Mouse (Mus musculus) olfactory bulb, adult 2 months (tissue): ENCODE measurements around the gene Tef. TPM values are rescaled to one million over a fixed set of nuclear protein-coding genes. Genes with fewer than 3 reads are reported as not detected.

Experiments used
- H3K27ac ChIP-seq: fragments of 200-500 bp; 2 replicates; pipeline ENCODE4 v1.5.1; 2012; ENCODE audit warnings: low read depth, low read length; ENCODE audit not compliant: insufficient read depth
- H3K4me1 ChIP-seq: fragments of 200-500 bp; 2 replicates; pipeline ENCODE4 v1.6.1; 2012; ENCODE audit warnings: low read length; ENCODE audit not compliant: control insufficient read depth, insufficient read depth
- H3K4me3 ChIP-seq: fragments of 200-500 bp; 2 replicates; pipeline ENCODE4 v1.5.1; 2012; ENCODE audit warnings: mild to moderate bottlenecking, low read depth, low read length, moderate library complexity; ENCODE audit not compliant: insufficient read depth
- CTCF ChIP-seq: fragments of 200-500 bp; IDR thresholded peaks from 2 replicates; pipeline ENCODE4 v1.5.1; 2012; ENCODE audit warnings: low read depth, mild to moderate bottlenecking, low read length, moderate library complexity; ENCODE audit not compliant: insufficient read depth
- POLR2A ChIP-seq: fragments of 200-500 bp; IDR thresholded peaks from 2 replicates; pipeline ENCODE4 v1.6.1; 2012; ENCODE audit warnings: mild to moderate bottlenecking, low read depth, low read length, moderate library complexity; ENCODE audit not compliant: insufficient read depth
- WGBS: fragments of 180-500 bp; shearing (Covaris S2); methylation state at CpG from one replicate; pipeline ENCODE4 v1.1.7; 2018; 5-methylcytosine and 5-hydroxymethylcytosine counted together
- polyA plus RNA-seq: library from polyadenylated mRNA; stranded (reverse); fragments of >200 nt; gene quantifications from 2 replicates; pipeline ENCODE4 v1.2.4, GENCODE M21; 2012; ENCODE audit warnings: low replicate concordance; ENCODE audit not compliant: missing spikeins, insufficient read depth, insufficient read length

Gene Tef
- polyA plus RNA-seq, 1 experiment = not detected

DNA sequence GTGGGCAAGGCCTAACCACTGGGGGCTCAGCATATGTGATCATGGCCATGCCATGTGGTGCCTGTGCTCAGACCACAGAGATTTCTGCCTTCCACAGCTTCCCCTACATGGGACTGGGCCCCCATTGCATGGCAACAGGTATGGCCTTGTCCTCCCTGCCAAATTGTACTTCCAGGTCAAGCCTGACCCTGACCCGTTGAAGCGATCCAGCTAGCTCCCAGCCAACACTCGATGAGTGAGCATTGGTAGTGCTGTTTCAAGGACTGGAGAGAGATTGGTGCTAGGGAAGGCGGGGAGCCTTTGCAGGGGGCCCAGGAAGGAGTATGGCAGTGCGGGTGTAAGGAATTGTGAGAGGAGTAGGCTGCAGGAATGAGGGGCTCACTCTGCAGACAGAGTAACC, 35.8 kb upstream of the Tef start:
- TF ChIP-seq POLR2A (no peak), CTCF (no peak)
- 85% methylated on average over 5 of the region's 5 CpGs for WGBS
- H3K4me3 ChIP-seq = no peak overlapping the region
- no peak overlapping the region for H3K27ac ChIP-seq
- H3K4me1 ChIP-seq = no peaks in the 10 kb centered on the region

DNA sequence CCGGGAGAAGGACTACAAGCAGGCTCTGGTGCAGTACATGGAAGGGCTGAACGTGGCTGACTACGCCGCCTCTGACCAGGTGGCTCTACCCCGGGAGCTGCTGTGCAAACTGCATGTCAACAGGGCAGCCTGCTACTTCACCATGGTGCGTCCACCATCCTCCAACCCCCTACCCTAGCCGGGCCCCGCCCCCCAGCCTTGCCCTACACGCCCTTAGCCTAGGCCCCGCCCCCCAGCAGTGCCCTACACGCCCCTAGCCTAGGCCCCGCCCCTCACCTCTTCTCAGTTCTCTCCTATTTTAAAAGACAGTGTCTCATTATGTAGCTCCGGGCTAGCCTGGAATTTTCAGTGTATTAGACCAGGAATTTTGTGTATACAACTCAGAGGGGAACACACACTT, 33.2 kb upstream of the Tef start:
- no peaks in the 10 kb centered on the region for H3K4me1 ChIP-seq
- TF ChIP-seq POLR2A (no peak), CTCF (no peak)
- WGBS = 65% methylated on average over 13 of the region's 13 CpGs

DNA sequence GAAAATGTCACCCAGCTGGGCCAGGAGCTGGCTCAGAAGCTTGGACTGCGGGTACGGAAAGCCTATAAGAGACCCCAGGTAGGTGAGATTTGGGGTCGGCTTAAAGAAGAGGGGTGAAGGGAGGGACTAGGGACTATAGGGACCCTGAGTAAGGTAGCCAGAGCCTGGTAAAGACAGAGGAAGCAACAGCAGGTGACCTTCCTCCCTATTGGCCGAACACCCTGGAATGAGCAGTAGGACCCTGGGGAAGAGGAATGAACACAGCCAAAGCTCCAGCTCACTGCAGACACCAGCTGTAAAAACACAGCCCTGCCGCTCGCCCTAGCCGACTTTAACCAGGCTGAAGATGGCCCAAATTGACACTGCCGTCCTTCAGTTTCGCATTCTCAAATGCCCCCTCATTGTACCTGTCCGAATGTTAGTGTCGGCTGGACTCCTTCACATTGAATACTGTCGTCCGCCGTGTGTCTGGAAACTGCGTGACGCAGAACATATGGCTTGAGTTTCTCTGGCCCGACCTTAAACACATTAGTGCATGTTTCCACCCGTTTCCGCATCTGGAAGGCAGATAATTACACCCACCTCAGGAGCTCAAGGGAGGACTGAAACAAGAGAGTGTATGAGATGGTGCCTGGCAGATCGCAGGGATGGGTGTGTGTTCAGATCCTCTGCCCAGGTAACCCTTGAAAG, 29.6 kb upstream of the Tef start:
- Histone ChIP-seq H3K4me3 (no peak overlapping the region), H3K4me1 (no peaks in the 10 kb centered on the region), H3K27ac (no peak overlapping the region)
- TF ChIP-seq CTCF (no peak), POLR2A (no peak)
- WGBS = 81% methylated on average over 20 of the region's 20 CpGs

More for the DNA sequence above, 33.2 kb upstream of the Tef start:
- no peak overlapping the region for H3K4me3 ChIP-seq
- H3K27ac ChIP-seq = no peak overlapping the region

DNA sequence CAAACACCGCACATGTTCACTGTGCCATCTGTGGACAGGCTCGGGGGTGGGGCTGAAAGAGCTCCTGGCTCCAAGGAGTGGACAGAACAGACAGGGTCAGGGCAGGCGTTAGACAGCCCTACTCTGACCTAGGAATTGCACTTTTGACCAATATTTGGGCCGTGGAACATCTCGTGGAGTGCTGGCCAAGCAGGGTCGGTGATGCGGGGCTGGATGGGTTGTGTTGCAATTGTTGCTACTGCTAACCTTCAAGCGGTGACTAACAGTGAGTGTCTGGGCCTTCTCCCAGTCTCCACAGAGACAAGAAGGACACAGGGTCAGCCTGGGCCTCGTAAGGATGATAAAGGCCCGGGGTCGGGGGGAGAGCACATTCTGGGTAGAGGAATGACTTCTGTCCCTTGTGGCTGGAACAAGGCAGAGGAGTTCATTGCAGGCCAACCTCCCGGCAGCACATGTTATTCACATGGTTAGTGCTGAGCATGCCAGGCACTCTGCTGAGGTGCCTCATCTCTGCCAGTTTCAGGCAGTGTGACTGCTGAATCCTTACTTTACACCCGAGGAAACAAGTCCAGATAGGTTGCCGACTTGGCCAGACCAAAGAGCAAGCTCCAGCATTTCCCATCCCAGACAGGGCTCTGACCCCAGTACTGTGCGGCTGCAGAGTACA, 27.6 kb upstream of the Tef start:
- TF ChIP-seq POLR2A = no peak
- no peak for TF ChIP-seq CTCF

DNA sequence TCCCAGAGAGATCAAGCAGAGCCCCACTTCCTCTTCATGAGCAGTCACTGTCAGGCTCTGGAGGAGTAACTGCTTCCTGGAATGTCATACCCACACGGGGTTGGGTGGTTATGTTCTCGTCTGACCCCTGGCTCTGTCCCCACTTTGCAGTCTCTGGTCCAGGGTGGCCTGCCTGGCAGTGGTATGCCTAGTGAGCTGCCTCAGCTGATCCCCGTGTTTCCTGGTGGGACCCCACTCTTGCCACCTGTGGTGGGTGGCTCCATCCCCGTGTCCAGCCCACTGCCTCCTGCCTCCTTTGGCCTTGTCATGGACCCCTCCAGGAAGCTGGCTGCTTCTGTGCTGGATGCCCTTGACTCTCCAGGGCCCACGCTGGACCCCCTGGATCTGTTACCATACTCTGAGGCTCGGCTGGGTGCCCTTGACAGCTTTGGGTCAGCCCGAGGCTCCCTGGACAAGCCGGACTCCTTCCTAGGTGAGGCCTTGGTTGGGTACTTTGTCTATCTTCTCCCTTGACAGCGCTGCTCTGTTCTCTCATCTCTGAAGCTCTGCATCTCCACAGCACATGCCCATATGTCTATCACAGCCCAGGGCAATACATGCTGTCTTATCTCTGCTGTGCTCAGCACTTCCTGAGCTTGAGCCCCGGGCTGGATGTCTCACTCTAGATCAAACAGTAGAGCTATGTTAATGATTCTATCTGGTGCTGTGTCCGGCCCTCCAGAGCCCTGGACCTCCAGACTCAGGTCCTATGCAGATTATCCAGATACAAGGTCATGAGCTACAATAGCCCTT, 25.4 kb upstream of the Tef start:
- no peaks in the 10 kb centered on the region for H3K4me1 ChIP-seq
- TF ChIP-seq POLR2A (no peak), CTCF (no peak)
- 87% methylated on average over 11 of the region's 11 CpGs for WGBS

More for the DNA sequence above, 27.6 kb upstream of the Tef start:
- 89% methylated on average over 15 of the region's 15 CpGs for WGBS
- Histone ChIP-seq H3K27ac (no peak overlapping the region), H3K4me3 (no peak overlapping the region), H3K4me1 (no peaks in the 10 kb centered on the region)

GRCm38 (mm10) chr15:81781816-81782215, 20.4 kb upstream of the Tef start:
- 81% methylated on average over 7 of the region's 7 CpGs for WGBS
- TF ChIP-seq CTCF = no peak
- TF ChIP-seq POLR2A = no peak
- Histone ChIP-seq H3K4me3 (no peak overlapping the region), H3K27ac (no peak overlapping the region), H3K4me1 (no peaks in the 10 kb centered on the region)

More for the DNA sequence above, 25.4 kb upstream of the Tef start:
- H3K27ac ChIP-seq = no peak overlapping the region
- no peak overlapping the region for H3K4me3 ChIP-seq

- H3K4me1 ChIP-seq = no peaks in the 10 kb centered on the region
- TF ChIP-seq POLR2A (no peak), CTCF (no peak)
- 59% methylated on average over 5 of the region's 5 CpGs for WGBS
- no peak overlapping the region for H3K4me3 ChIP-seq
- no peak overlapping the region for H3K27ac ChIP-seq
These were observed 17.5 kb upstream of the Tef start for GRCm38 (mm10) chr15:81784762-81785161.

GRCm38 (mm10) chr15:81785701-81786100, 16.5 kb upstream of the Tef start:
- Histone ChIP-seq H3K4me3 (no peak overlapping the region), H3K4me1 (no peaks in the 10 kb centered on the region), H3K27ac (no peak overlapping the region)
- TF ChIP-seq CTCF = no peak
- TF ChIP-seq POLR2A = no peak
- WGBS = 97% methylated on average over 8 of the region's 8 CpGs

DNA sequence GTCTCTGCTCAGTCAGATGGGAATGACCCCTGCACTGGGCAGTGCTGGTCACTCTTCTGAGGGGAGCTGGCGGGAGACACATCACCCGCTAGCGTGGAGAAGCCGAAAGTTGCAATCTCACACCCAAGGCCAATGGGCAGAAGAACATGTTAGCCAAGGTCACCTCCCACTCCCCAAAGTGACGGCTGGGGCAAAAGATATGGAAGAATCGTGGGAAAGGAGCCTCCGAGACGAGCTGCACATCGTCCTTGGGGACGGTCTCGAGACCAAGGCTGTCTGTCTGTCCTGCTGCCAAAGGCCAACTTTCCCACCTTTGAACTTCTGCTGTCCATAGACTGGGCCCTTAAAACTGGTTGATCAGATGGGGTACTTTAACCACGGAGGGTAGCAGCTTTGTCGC, 14.7 kb upstream of the Tef start:
- TF ChIP-seq POLR2A (no peak), CTCF (no peak)
- H3K4me1 ChIP-seq = no peaks in the 10 kb centered on the region
- no peak overlapping the region for H3K4me3 ChIP-seq
- 95% methylated on average over 13 of the region's 13 CpGs for WGBS
- H3K27ac ChIP-seq = no peak overlapping the region
